Mouse (Mus musculus) brown adipose tissue, adult 24 weeks (tissue): ENCODE data around the gene Kcnn1. TPM values are rescaled to one million over a fixed set of nuclear protein-coding genes. Genes with fewer than 3 reads are reported as not detected.

Experiments used
- polyA plus RNA-seq: library from polyadenylated mRNA; stranded (reverse); fragments of >200 nt; gene quantifications from 2 replicates; pipeline ENCODE4 v1.2.4, GENCODE M21; 2012; ENCODE audit not compliant: missing spikeins, insufficient read depth, insufficient read length

The Kcnn1 gene
- polyA plus RNA-seq, 1 experiment = 5.8 TPM

Other genes starting within 250 kb of the Kcnn1 start
- 2.0 TPM in 2 replicates for gene Lrrc25, start 247.1 kb downstream of the Kcnn1 start, polyA plus RNA-seq
- gene Gdf15, start 230.8 kb downstream of the Kcnn1 start, polyA plus RNA-seq = 1.7 TPM in 2 replicates
- gene Pgpep1, start 202.9 kb downstream of the Kcnn1 start, polyA plus RNA-seq = 31.0 and 37.7 TPM in 2 replicates
- gene Lsm4, start 190.0 kb downstream of the Kcnn1 start, polyA plus RNA-seq = 89.4 and 121 TPM in 2 replicates
- gene Jund, start 164.3 kb downstream of the Kcnn1 start, polyA plus RNA-seq = 106 and 111 TPM in 2 replicates
- not detected in 2 replicates for gene Iqcn, start 159.8 kb downstream of the Kcnn1 start, polyA plus RNA-seq
- gene Gm3336, start 144.7 kb downstream of the Kcnn1 start, polyA plus RNA-seq = not detected in 2 replicates
- gene Pde4c, start 139.5 kb downstream of the Kcnn1 start, polyA plus RNA-seq = 0.36 and 1.7 TPM in 2 replicates
- 18.1 and 21.3 TPM in 2 replicates for gene Rab3a, start 108.6 kb downstream of the Kcnn1 start, polyA plus RNA-seq
- gene Mpv17l2, start 102.3 kb downstream of the Kcnn1 start, polyA plus RNA-seq = 74.5 and 79.8 TPM in 2 replicates
- gene Pik3r2, start 86.5 kb downstream of the Kcnn1 start, polyA plus RNA-seq = 9.8 and 11.3 TPM in 2 replicates
- gene Mast3, start 58.2 kb downstream of the Kcnn1 start, polyA plus RNA-seq = 2.5 and 2.9 TPM in 2 replicates
- gene Il12rb1, start 54.8 kb downstream of the Kcnn1 start, polyA plus RNA-seq = not detected in 2 replicates
- 1.3 and 5.0 TPM in 2 replicates for gene Arrdc2, start 23.5 kb downstream of the Kcnn1 start, polyA plus RNA-seq
- gene Ccdc124, start 10.7 kb upstream of the Kcnn1 start, polyA plus RNA-seq = 54.5 and 60.6 TPM in 2 replicates
- not detected in 2 replicates for gene Slc5a5, start 29.5 kb upstream of the Kcnn1 start, polyA plus RNA-seq
- gene Rpl18a, start 34.2 kb upstream of the Kcnn1 start, polyA plus RNA-seq = 822 and 1,180 TPM in 2 replicates
- 3.0 and 3.4 TPM in 2 replicates for gene Map1s, start 42.7 kb upstream of the Kcnn1 start, polyA plus RNA-seq